Mouse (Mus musculus) kidney, adult 2 months (tissue): ENCODE results near the gene Mettl25. TPM values are rescaled to one million over a fixed set of nuclear protein-coding genes. Genes with fewer than 3 reads are reported as not detected.

Experiments used
- DNase-seq: peaks from one replicate; pipeline ENCODE4 v3.0.0; 2021
- H3K27ac ChIP-seq: fragments of 200-500 bp; 2 replicates; pipeline ENCODE4 v1.5.1; 2012; ENCODE audit warnings: low read depth, low read length, control low read depth, inconsistent platforms; ENCODE audit not compliant: insufficient read depth
- H3K27me3 ChIP-seq: fragments of 200-500 bp; replicated peaks from 2 replicates; pipeline ENCODE4 v1.6.1; 2012; ENCODE audit warnings: mild to moderate bottlenecking, moderate library complexity, low read length, inconsistent platforms; ENCODE audit not compliant: control insufficient read depth, insufficient read depth
- H3K36me3 ChIP-seq: fragments of 200-500 bp; 2 replicates; pipeline ENCODE4 v1.6.1; 2012; ENCODE audit warnings: mild to moderate bottlenecking, moderate library complexity, low read length, inconsistent platforms; ENCODE audit not compliant: control insufficient read depth, insufficient read depth
- H3K4me1 ChIP-seq: fragments of 200-500 bp; 2 replicates; pipeline ENCODE4 v1.6.1; 2011; ENCODE audit warnings: low read length; ENCODE audit not compliant: control insufficient read depth, insufficient read depth
- H3K4me3 ChIP-seq: fragments of 200-500 bp; 2 replicates; pipeline ENCODE4 v1.5.1; 2011; ENCODE audit warnings: mild to moderate bottlenecking, low read depth, low read length, control low read depth; ENCODE audit not compliant: insufficient read depth
- CTCF ChIP-seq: fragments of 200-500 bp; conservative IDR thresholded peaks from 2 replicates; pipeline ENCODE4 v1.5.1; 2011; ENCODE audit warnings: low read depth, mild to moderate bottlenecking, control low read depth, low read length, moderate library complexity, mixed read lengths; ENCODE audit not compliant: insufficient read depth, insufficient read length
- POLR2A ChIP-seq: fragments of 200-500 bp; IDR thresholded peaks from one replicate; pipeline ENCODE4 v1.6.1; 2011; ENCODE audit warnings: low read depth, low read length, control low read depth
- WGBS: fragments of 180-500 bp; shearing (Covaris S2); methylation state at CpG from one replicate; pipeline ENCODE4 v1.1.7; 2018; 5-methylcytosine and 5-hydroxymethylcytosine counted together
- polyA plus RNA-seq: library from polyadenylated mRNA; depleted of rRNA; stranded (reverse); fragments of >200 nt; gene quantifications from 2 replicates; pipeline ENCODE4 v1.2.3, GENCODE M21; 2012

The Mettl25 gene
- polyA plus RNA-seq, 1 experiment = 3.5 TPM

DNA sequence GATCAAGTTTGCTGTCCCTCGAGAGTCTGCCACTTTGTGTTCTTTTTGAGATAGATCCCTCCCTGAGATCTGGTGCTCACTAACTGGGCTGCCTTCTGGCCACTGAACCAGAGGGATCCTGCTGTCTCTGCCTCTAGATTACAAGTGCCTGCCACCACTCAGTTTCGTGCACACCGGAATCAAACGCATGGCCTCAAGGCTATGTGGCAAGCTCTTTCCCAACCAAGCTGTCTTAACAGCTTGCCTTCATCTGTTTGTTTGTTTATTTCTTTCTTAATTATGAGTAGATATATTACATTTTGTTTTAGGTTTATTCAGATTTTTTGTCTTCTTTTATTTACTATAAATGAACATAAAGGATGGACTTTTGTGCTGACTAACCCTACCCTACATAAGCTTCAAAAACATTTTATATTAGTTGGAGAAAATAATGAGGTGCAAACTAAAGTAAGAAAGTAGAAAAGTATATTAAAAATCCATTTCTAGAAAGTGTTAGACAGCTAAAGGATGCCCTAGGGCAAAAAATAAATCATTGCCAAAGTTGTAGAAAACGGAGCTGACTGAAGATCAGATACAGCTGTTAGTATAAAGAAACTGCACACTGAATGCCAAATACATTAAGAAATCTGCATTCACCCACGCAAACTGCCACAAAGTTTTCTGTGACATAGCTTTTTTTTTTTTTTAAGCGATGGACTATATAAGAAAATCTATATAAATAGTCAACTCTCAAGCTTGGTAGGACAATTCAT lies 34.7 kb downstream of the Mettl25 start:
- WGBS = 73% methylated on average over 7 of the region's 7 CpGs
- Histone ChIP-seq H3K4me1 (no peaks in the 10 kb centered on the region), H3K36me3 (no peaks in the 10 kb centered on the region), H3K27me3 (no peaks in the 10 kb centered on the region), H3K27ac (no peak overlapping the region), H3K4me3 (no peak overlapping the region)
- TF ChIP-seq POLR2A = no peak
- no peak for TF ChIP-seq CTCF
- no peak for DNase-seq

DNA sequence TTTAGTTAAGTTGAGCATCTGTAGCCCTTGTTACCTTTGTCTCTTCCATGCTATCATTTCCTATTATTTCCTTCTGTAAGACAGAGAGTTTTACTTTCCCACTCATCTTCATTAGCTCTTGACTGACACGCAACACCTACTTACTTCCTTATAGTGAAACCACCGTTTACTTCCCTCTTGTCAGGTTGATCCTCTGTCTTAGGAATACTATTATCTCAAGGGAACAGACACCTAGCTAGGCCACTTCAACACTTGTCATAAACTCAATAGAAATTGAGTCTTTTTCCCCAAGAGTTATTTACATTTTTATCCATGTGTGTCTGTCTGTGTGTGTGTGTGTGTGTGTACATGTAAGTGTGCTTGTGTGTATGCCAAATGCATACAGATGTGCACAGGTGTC lies 37.7 kb downstream of the Mettl25 start:
- DNase-seq = no peak
- Histone ChIP-seq H3K27ac (no peak overlapping the region), H3K4me1 (no peaks in the 10 kb centered on the region), H3K36me3 (no peaks in the 10 kb centered on the region), H3K4me3 (no peak overlapping the region), H3K27me3 (no peaks in the 10 kb centered on the region)
- TF ChIP-seq CTCF (no peak), POLR2A (no peak)
- WGBS = 89% methylated on average over 2 of the region's 2 CpGs

DNA sequence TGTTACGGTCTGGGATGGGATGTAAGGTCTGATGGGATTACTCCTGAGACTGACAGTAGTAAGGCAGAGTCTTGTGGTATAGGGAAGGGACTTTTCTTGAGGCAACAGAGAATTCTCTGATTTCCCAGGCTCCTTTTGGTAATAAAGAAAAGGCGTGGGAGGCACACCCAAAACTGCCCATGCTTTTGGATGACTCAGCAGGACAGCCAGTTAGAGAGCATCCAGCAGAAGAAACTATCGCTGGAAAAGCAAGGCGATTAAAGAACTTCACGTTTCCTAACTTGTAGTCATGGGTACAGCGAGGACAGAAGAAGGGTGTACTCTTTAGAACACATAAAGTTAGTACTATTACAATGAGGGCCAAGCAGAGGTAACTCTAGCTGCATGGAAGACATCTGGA lies 39.0 kb downstream of the Mettl25 start:
- WGBS = 93% methylated on average over 6 of the region's 6 CpGs
- Histone ChIP-seq H3K27me3 (no peaks in the 10 kb centered on the region), H3K4me3 (no peak overlapping the region), H3K36me3 (no peaks in the 10 kb centered on the region), H3K27ac (no peak overlapping the region), H3K4me1 (no peaks in the 10 kb centered on the region)
- DNase-seq = no peak
- TF ChIP-seq CTCF (no peak), POLR2A (no peak)

DNA sequence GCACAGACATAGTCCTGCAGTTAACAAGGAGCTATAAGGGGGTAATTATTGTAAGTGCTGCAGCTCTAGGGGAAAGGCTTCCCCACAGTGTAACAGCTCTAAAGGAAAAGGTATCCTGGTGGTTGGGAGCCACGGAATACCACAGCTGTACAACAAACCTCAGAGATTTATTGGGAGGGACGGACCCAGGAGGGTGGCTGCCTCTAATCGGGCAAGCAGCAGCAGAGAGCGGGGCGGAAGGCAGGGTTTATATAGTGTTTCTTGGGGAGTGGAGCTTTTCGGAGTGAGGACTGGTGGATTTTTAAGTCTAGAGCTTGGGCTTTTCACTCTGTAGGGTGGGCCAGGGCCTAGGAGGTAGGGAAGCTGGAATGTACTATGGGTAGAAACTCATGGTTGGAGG lies 40.0 kb downstream of the Mettl25 start:
- no peak overlapping the region for H3K27ac ChIP-seq
- 63% methylated on average over 6 of the region's 6 CpGs for WGBS
- DNase-seq = no peak
- no peaks in the 10 kb centered on the region for H3K27me3 ChIP-seq
- no peaks in the 10 kb centered on the region for H3K4me1 ChIP-seq
- no peak for TF ChIP-seq POLR2A
- TF ChIP-seq CTCF = no peak
- H3K36me3 ChIP-seq = no peaks in the 10 kb centered on the region
- no peak overlapping the region for H3K4me3 ChIP-seq

DNA sequence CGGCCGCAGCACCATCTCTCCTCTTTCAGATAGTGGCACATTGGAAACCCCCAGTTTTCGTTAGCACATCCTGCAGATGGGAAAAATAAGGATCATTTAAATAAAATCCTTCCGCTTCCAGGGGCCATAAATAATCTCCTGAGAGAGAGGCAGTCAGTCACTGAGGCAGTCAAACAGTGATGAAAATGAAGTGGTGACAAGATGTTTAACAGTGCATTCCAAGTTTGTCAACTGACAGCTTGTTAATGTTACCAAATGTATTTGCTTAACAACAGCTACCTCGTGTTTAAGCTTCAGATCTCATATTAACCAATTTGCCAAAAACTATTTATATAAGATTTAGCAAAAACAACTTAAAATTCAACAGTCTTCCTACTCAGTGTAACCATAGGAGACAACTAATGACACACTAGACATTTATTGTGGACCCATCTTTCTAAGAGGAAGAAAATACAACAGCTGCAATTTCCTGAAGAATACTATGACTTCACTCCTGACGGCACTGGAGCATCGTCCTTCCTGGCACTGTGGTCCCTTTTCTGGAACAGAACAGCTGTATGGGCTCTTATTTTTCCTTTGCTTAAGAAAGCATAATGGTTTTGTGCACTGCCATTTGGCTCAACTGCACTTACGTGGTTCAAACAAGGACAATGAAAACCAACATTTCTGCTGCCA lies 43.8 kb downstream of the Mettl25 start:
- no peak for DNase-seq
- Histone ChIP-seq H3K4me1 (no peaks in the 10 kb centered on the region), H3K27me3 (no peaks in the 10 kb centered on the region), H3K27ac (no peak overlapping the region), H3K4me3 (no peak overlapping the region), H3K36me3 (no peaks in the 10 kb centered on the region)
- TF ChIP-seq CTCF (no peak), POLR2A (no peak)
- WGBS = 80% methylated on average over 8 of the region's 8 CpGs

DNA sequence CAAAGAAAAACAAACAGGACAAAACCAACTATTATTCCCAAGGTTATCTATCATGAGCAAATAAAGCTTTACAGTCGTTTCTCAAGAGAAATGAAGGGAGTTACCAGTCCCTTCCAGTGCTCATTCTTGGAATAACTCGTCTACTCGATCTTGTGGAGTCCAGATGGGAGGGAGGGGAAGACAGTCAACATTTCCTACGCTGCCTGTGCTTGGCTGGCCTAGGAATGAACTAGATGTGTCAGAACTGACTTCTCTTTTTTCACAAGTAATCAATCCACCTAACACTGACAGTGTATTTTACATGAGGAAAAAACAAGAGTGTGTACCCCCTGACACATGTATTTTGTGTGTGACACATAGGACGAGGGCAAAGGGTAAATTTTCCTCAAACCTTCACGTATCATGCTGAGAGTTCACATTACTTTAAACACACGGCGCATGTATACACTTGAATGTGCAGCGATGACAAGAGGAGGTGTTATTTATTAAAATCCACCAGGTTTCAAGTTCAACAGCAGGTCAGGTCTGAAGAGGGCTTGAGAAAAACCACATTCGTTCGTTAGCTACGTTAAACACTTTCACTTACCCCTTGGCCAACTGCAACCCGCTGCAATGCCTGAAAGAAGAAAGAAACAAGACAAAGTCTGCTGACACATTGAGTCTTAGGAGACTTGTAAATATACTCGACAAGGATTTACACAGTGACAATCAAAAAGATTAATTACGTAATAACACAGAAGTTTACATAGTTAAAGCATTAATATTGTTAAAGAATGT lies 47.2 kb downstream of the Mettl25 start:
- no peak for DNase-seq
- H3K27me3 ChIP-seq = no peaks in the 10 kb centered on the region
- no peak overlapping the region for H3K27ac ChIP-seq
- H3K4me3 ChIP-seq = no peak overlapping the region
- H3K36me3 ChIP-seq = no peaks in the 10 kb centered on the region
- WGBS = 64% methylated on average over 15 of the region's 15 CpGs
- H3K4me1 ChIP-seq = no peaks in the 10 kb centered on the region
- TF ChIP-seq CTCF (no peak), POLR2A (no peak)
